Mouse (Mus musculus) forebrain, embryonic 14.5 days (tissue): ENCODE data around the gene Zhx3. TPM values are rescaled to one million over a fixed set of nuclear protein-coding genes. Genes with fewer than 3 reads are reported as not detected.

Experiments
- ATAC-seq: fragments of 200-750 bp; cut with Nextera tagmentation; 2 replicates; pipeline ENCODE4 v1.8.0; 2017; ENCODE audit warnings: mild to moderate bottlenecking, moderate library complexity
- DNase-seq: peaks from one replicate; pipeline ENCODE4 v3.0.0-alpha.2; 2015; ENCODE audit warnings: low spot score
- H3K27ac ChIP-seq: fragments of 300-500 bp; sonication (generic); 2 replicates; pipeline ENCODE4 v1.5.1; 2014; ENCODE audit warnings: low read depth, mild to moderate bottlenecking, control low read depth, low read length, moderate library complexity
- H3K27me3 ChIP-seq: fragments of 300-500 bp; sonication (generic); replicated peaks from 2 replicates; pipeline ENCODE4 v1.6.1; 2014; ENCODE audit warnings: low read length, control low read depth, mixed read lengths; ENCODE audit not compliant: control insufficient read depth, insufficient read depth
- H3K36me3 ChIP-seq: fragments of 300-500 bp; sonication (generic); 2 replicates; pipeline ENCODE4 v1.6.1; 2014; ENCODE audit warnings: low read length, control low read depth; ENCODE audit not compliant: control insufficient read depth, insufficient read depth
- H3K4me1 ChIP-seq: fragments of 300-500 bp; sonication (generic); 2 replicates; pipeline ENCODE4 v1.6.1; 2014; ENCODE audit warnings: antibody characterized with exemption, low read length, control low read depth; ENCODE audit not compliant: control insufficient read depth, insufficient read depth
- H3K4me2 ChIP-seq: fragments of 300-500 bp; sonication (generic); 2 replicates; pipeline ENCODE4 v1.6.1; 2014; ENCODE audit warnings: mild to moderate bottlenecking, control low read depth, low read length
- H3K4me3 ChIP-seq: fragments of 300-500 bp; sonication (generic); 2 replicates; pipeline ENCODE4 v1.5.1; 2014; ENCODE audit warnings: low read depth, low read length, control low read depth
- H3K9ac ChIP-seq: fragments of 300-500 bp; sonication (generic); 2 replicates; pipeline ENCODE4 v1.6.1; 2014; ENCODE audit warnings: mild to moderate bottlenecking, low read length, control low read depth, moderate library complexity
- H3K9me3 ChIP-seq: fragments of 300-500 bp; sonication (generic); replicated peaks from 2 replicates; pipeline ENCODE4 v1.6.1; 2016; ENCODE audit warnings: low read length, control low read depth, mixed read lengths; ENCODE audit not compliant: control insufficient read depth
- WGBS: fragments of 180-500 bp; shearing (Covaris S2); extraction: QIAGEN DNeasy Blood & Tissue Kit; methylation state at CpG from one replicate; pipeline ENCODE4 v1.1.7; 2014; 5-methylcytosine and 5-hydroxymethylcytosine counted together
- polyA plus RNA-seq: library from polyadenylated mRNA; unstranded; fragments of >200 nt; fragmentation: Nextera tagmentation; extraction: Ambion mirVana; gene quantifications from 2 replicates; pipeline ENCODE4 v1.2.1, GENCODE M21; 2014

Gene Zhx3
- polyA plus RNA-seq, 1 experiment from 2014 or later: 10.8 TPM

- Histone ChIP-seq H3K9ac (no peak overlapping the region), H3K27me3 (no peaks in the 10 kb centered on the region), H3K9me3 (no peaks in the 10 kb centered on the region), H3K4me2 (no peak overlapping the region), H3K27ac (peak overlapping the region; percentile 27; the same call in 1 of the 2 replicates), H3K4me1 (peaks cover 3% of the 10 kb centered on the region; the same call in 1 of the 2 replicates), H3K36me3 (peaks cover 91% of the 10 kb centered on the region), H3K4me3 (no peak overlapping the region)
- DNase-seq (peak; percentile 68), ATAC-seq (peak; percentile 71)
- 35% methylated on average over 4 of the region's 4 CpGs for WGBS
Observed at GRCm38 (mm10) chr2:160715463-160716030, 157.3 kb downstream of the Zhx3 start.

DNA sequence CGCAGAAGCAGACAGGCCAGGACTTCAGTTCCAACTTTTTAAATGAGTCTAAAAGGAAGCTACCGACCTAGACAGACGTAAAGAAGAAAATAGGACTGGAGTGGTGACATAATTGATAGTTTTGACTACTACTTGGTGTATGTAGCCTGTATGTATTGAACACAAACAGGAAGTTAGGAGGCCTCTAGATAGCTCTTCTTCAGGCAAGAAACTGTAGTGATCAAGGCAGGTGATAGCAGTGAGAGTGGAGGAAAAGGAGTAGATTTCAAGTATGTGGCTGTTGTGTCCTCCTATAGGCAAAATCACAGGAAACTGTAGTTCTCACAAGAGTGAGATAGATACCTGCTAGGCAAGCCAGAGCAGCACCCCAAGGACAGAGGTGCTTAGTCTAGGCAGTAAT lies 165.1 kb downstream of the Zhx3 start:
- Histone ChIP-seq H3K9me3 (no peaks in the 10 kb centered on the region), H3K27me3 (no peaks in the 10 kb centered on the region), H3K9ac (no peak overlapping the region), H3K4me3 (no peak overlapping the region), H3K36me3 (peaks cover 69% of the 10 kb centered on the region), H3K4me2 (no peak overlapping the region), H3K4me1 (no peaks in the 10 kb centered on the region), H3K27ac (no peak overlapping the region)
- no peak for DNase-seq
- 57% methylated on average over 3 of the region's 3 CpGs for WGBS
- no peak for ATAC-seq

DNA sequence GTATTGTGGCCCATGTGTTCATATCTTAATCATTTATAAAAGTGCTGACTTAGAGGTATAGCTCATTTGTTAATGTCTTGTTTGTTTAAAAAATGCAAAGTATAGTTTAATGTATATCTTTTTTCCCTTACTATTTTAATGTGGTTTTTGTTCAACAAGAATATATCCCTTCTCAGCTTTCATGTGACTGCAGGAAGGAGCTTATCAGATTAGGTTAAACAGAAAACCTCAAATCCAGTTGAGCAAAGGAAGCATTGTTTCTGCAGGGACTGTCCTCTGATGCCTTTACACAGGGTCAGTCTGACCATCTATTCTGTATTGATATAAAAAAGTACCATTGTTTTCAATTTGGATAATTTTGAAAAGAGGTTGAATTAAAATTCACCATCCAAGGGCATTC lies 170.0 kb downstream of the Zhx3 start:
- Histone ChIP-seq H3K27me3 (no peaks in the 10 kb centered on the region), H3K4me3 (no peak overlapping the region), H3K4me1 (no peaks in the 10 kb centered on the region), H3K9ac (no peak overlapping the region), H3K36me3 (peaks cover 74% of the 10 kb centered on the region), H3K4me2 (no peak overlapping the region), H3K9me3 (no peaks in the 10 kb centered on the region), H3K27ac (no peak overlapping the region)
- DNase-seq (no peak), ATAC-seq (no peak)

GRCm38 (mm10) chr2:160701603-160702002 lies 171.2 kb downstream of the Zhx3 start:
- Histone ChIP-seq H3K27me3 (no peaks in the 10 kb centered on the region), H3K4me3 (no peak overlapping the region), H3K27ac (no peak overlapping the region), H3K4me1 (no peaks in the 10 kb centered on the region), H3K9ac (no peak overlapping the region), H3K36me3 (peaks cover 73% of the 10 kb centered on the region), H3K9me3 (no peaks in the 10 kb centered on the region), H3K4me2 (no peak overlapping the region)
- ATAC-seq (no peak), DNase-seq (no peak)
- 91% methylated on average over 3 of the region's 3 CpGs for WGBS

GRCm38 (mm10) chr2:160700271-160700670 lies 172.5 kb downstream of the Zhx3 start:
- DNase-seq: no peak
- H3K4me2 ChIP-seq: no peak overlapping the region
- no peak for ATAC-seq
- no peaks in the 10 kb centered on the region for H3K4me1 ChIP-seq
- no peak overlapping the region for H3K27ac ChIP-seq
- WGBS: 55% methylated on average over 5 of the region's 5 CpGs
- no peaks in the 10 kb centered on the region for H3K9me3 ChIP-seq
- H3K27me3 ChIP-seq: no peaks in the 10 kb centered on the region
- no peak overlapping the region for H3K4me3 ChIP-seq
- no peak overlapping the region for H3K9ac ChIP-seq
- H3K36me3 ChIP-seq: peaks cover 70% of the 10 kb centered on the region

Other genes starting within 250 kb of the Zhx3 start
- 84.0 and 85.1 TPM in 2 replicates for gene Top1, start 227.1 kb downstream of the Zhx3 start, polyA plus RNA-seq
- gene Plcg1, start 141.7 kb downstream of the Zhx3 start, polyA plus RNA-seq: 40.2 and 48.7 TPM in 2 replicates
- gene Lpin3, start 7.7 kb upstream of the Zhx3 start, polyA plus RNA-seq: 0.08 TPM in 1 of 2 replicates, not detected in the other
- gene Emilin3, start 39.3 kb upstream of the Zhx3 start, polyA plus RNA-seq: 0.24 and 0.32 TPM in 2 replicates
- 25.5 and 32.9 TPM in 2 replicates for gene Chd6, start 236.1 kb upstream of the Zhx3 start, polyA plus RNA-seq